Mouse (Mus musculus) myocyte (in vitro differentiated cells): ENCODE data around the gene Tacc2.

ENCODE experiments used
- E2F4 ChIP-seq: IDR thresholded peaks from one replicate; pipeline ENCODE4 v1.6.1; 2011; ENCODE audit warnings: mild to moderate bottlenecking, control low read depth, moderate library complexity; ENCODE audit not compliant: insufficient read depth
- POLR2AphosphoS2 ChIP-seq: IDR thresholded peaks from one replicate; pipeline ENCODE4 v1.6.1; 2011; ENCODE audit warnings: low read depth, control low read depth; ENCODE audit not compliant: insufficient read length

- TF ChIP-seq E2F4 (no peak), POLR2AphosphoS2 (no peak)
Measured at GRCm38 (mm10) chr7:130576981-130577380, 257 bp upstream of the Tacc2 start.
